Mouse (Mus musculus) thymus, adult 2 months (tissue): ENCODE data around the gene Cdk4. TPM values are rescaled to one million over a fixed set of nuclear protein-coding genes. Genes with fewer than 3 reads are reported as not detected.
"Not testable (repeated sequence)": the region's sequence is repeated elsewhere in the genome, so short reads cannot be mapped to it uniquely, and the experiment has no call there.

Experiments used
- DNase-seq: peaks from one replicate; pipeline ENCODE4 v3.0.0; 2021
- H3K27ac ChIP-seq: fragments of 200-500 bp; 2 replicates; pipeline ENCODE4 v1.5.1; 2012; ENCODE audit warnings: low read length, control low read depth; ENCODE audit not compliant: control insufficient read depth, insufficient read depth
- H3K27me3 ChIP-seq: fragments of 200-500 bp; 2 replicates; pipeline ENCODE4 v1.6.1; 2012; ENCODE audit warnings: mild to moderate bottlenecking, low read length, moderate library complexity, mixed read lengths; ENCODE audit not compliant: control insufficient read depth, insufficient read depth
- H3K36me3 ChIP-seq: fragments of 200-500 bp; 2 replicates; pipeline ENCODE4 v1.6.1; 2012; ENCODE audit warnings: mild to moderate bottlenecking, low read length, moderate library complexity; ENCODE audit not compliant: control insufficient read depth, insufficient read depth
- H3K4me1 ChIP-seq: fragments of 200-500 bp; replicated peaks from 2 replicates; pipeline ENCODE4 v1.6.1; 2012; ENCODE audit warnings: low read length; ENCODE audit not compliant: control insufficient read depth, insufficient read depth
- H3K4me3 ChIP-seq: fragments of 200-500 bp; 2 replicates; pipeline ENCODE4 v1.5.1; 2012; ENCODE audit warnings: mild to moderate bottlenecking, low read length, control low read depth, moderate library complexity; ENCODE audit not compliant: control insufficient read depth, insufficient read depth
- CTCF ChIP-seq: fragments of 200-500 bp; IDR thresholded peaks from 2 replicates; pipeline ENCODE4 v1.5.1; 2012; ENCODE audit warnings: mild to moderate bottlenecking, control low read depth, low read length, moderate library complexity, borderline replicate concordance; ENCODE audit not compliant: control insufficient read depth, poor library complexity, insufficient read depth; ENCODE audit errors: extremely low read depth
- POLR2A ChIP-seq: fragments of 200-500 bp; IDR thresholded peaks from 2 replicates; pipeline ENCODE4 v1.6.1; 2012; ENCODE audit warnings: mild to moderate bottlenecking, low read length, control low read depth, moderate library complexity; ENCODE audit not compliant: control insufficient read depth, poor library complexity, insufficient read depth; ENCODE audit errors: extremely low read depth
- WGBS: fragments of 180-500 bp; shearing (Covaris S2); methylation state at CpG from one replicate; pipeline ENCODE4 v1.1.7; 2018; 5-methylcytosine and 5-hydroxymethylcytosine counted together
- polyA plus RNA-seq: library from polyadenylated mRNA; depleted of rRNA; stranded (reverse); fragments of >200 nt; gene quantifications from 2 replicates; pipeline ENCODE4 v1.2.3, GENCODE M21; 2012

Gene Cdk4
- polyA plus RNA-seq, 1 experiment: 375 TPM

GRCm38 (mm10) chr10:127069281-127070189, 6.2 kb downstream of the Cdk4 start:
- Histone ChIP-seq H3K36me3 (peaks cover 17% of the 10 kb centered on the region), H3K27ac (peak overlapping the region; percentile 2; the same call in 1 of the 2 replicates), H3K27me3 (no peaks in the 10 kb centered on the region), H3K4me3 (peak overlapping the region; percentile 44), H3K4me1 (peaks cover 23% of the 10 kb centered on the region)
- 10% methylated on average over 30 of the region's 30 CpGs for WGBS
- DNase-seq: no peak
- no peak for TF ChIP-seq POLR2A
- no peak for TF ChIP-seq CTCF

DNA sequence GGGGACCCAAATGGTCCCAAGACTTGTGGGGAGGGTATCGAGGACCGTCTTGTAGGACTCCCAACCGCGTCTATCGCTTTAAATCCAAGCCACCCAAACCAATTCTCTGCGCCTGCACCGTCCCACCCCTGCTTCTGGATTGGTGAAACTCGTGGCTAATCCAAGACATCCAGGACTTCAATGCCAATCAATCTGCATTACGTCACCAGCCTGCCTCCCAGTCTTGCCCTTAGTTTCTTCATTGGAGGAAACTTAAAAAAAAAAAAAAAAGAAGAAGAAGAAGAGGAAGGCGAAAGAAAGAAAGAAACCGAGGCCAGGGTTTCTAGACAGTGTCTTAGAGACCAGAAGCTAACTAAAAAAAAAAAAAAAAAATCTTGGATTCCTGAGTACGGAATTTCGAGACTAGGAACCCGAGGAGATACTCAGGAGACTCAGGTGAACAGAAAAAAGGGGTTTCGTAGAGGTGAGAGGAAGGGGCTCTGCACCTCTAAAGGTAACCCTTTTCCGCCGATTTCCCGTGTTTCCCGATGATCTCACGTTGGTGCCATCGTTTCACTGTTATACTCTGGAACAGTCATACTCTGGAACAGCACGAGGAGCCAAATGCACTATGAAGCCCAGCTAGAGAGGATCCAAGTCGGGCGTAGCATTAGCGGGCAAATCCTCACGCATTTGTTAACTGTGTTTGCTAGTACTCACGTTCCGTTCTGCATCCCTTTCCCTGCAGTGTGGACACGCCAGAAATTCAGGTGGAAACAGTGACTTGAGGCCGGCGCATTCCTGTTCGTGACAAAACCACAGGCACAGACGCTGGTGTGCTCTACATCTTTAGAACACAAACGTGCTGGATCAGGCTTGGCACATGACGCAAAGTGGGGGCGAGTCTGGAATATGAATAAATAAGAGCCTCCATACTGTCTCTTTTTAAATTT, 7.1 kb downstream of the Cdk4 start, which contains the start of gene Tspan31:
Gene Tspan31, minus strand, starts transcription at position 75 of the 932 bp plus-strand sequence.
- 2% methylated on average over 36 of the region's 36 CpGs for WGBS
- TF ChIP-seq POLR2A: no peak
- TF ChIP-seq CTCF: no peak
- DNase-seq: peak; percentile 38
- Histone ChIP-seq H3K27ac (peak within 1 kb of the TSS; percentile 2; the same call in 1 of the 2 replicates), H3K36me3 (peaks cover 10% of the 10 kb centered on the region), H3K27me3 (no peaks in the 10 kb centered on the region), H3K4me3 (peak within 1 kb of the TSS; percentile 44), H3K4me1 (peaks cover 17% of the 10 kb centered on the region)

DNA sequence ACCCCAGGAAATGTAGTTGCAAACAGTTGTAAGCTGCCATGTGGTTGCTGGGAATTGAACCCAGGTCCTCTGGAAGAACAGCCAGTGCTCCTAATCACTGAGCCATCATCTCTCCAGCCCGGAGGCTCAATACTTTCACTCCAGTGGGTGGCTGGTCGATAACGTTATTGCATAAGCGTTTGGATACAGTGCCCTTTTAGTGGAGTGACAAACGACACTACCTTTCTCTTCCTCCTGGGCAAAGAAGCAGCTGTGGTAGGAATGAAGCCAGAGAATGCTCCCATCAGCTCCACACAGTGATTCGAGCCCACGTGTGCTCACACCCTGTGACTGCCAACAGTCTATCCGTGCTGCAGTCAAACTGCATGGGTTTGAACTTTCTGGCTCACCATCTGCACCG, 7.9 kb downstream of the Cdk4 start:
- Histone ChIP-seq H3K4me1 (peaks cover 23% of the 10 kb centered on the region), H3K27me3 (no peaks in the 10 kb centered on the region), H3K4me3 (no peak overlapping the region), H3K27ac (no peak overlapping the region), H3K36me3 (peaks cover 4% of the 10 kb centered on the region; the same call in 1 of the 2 replicates)
- 81% methylated on average over 9 of the region's 9 CpGs for WGBS
- TF ChIP-seq CTCF (no peak), POLR2A (no peak)
- DNase-seq: no peak

DNA sequence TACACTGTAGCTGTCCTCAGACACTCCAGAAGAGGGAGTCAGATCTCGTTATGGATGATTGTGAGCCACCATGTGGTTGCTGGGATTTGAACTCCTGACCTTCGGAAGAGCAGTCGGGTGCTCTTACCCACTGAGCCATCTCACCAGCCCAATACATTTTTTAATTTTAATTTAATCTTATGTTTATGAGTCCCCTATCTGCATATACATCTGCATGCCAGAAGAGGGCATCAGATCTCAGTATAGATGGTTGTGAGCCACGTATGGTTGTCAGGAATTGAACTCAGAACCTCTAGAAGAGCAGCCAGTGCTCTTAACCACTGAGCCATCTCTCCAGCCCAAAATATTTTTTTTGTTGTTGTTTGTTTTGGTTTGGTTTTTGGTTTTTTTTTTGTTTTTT, 8.9 kb downstream of the Cdk4 start:
- peaks cover 30% of the 10 kb centered on the region for H3K4me1 ChIP-seq
- 78% methylated on average over 4 of the region's 4 CpGs for WGBS
- not testable (repeated sequence) for DNase-seq, H3K36me3 ChIP-seq, H3K27ac ChIP-seq, H3K27me3 ChIP-seq, H3K4me3 ChIP-seq

DNA sequence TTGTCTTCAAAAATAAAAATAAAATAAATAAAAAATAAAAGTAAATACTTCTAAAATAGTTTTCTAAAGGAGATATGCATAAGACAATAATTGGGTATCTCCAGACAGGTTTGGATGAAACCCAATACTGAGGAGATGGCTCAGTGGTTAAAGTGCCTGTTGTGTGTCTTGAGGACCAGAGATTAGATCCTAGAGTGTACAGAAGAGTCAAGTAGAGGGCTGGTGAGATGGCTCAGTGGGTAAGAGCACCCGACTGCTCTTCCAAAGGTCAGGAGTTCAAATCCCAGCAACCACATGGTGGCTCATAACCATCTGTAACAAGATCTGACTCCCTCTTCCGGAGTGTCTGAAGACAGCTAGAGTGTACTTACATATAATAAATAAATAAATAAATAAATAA, 9.6 kb downstream of the Cdk4 start:
- not testable (repeated sequence) for H3K36me3 ChIP-seq, H3K27ac ChIP-seq, H3K4me3 ChIP-seq, DNase-seq, H3K27me3 ChIP-seq
- WGBS: 95% methylated on average over 2 of the region's 2 CpGs
- H3K4me1 ChIP-seq: peaks cover 35% of the 10 kb centered on the region

DNA sequence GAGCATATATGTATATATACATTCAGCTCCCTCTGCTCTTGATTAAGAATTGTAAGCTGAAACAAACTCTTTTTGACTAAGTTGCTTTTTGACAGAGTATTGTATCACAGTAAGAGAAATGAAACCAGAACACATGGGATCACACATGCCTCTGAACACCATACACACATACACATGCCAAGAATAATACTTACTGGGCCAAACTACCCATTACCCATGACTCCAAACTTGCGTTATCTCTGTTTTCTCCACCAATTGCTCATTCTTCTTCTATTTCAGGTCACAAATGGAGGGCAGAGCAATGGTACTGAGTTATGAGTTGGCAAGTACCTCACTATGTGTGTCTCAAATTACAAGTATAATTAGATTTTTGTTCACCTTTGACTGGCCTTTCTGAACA, 10.6 kb downstream of the Cdk4 start:
- H3K27me3 ChIP-seq: no peaks in the 10 kb centered on the region
- no peak overlapping the region for H3K27ac ChIP-seq
- peaks cover 40% of the 10 kb centered on the region for H3K4me1 ChIP-seq
- TF ChIP-seq POLR2A (no peak), CTCF (no peak)
- H3K4me3 ChIP-seq: no peak overlapping the region
- DNase-seq: no peak
- H3K36me3 ChIP-seq: no peaks in the 10 kb centered on the region
- WGBS: 96% methylated on average over 1 of the region's 1 CpGs
